Mouse (Mus musculus): ENCODE measurements around the gene 2200002J24Rik.
"Not testable (repeated sequence)": the region's sequence is repeated elsewhere in the genome, so short reads cannot be mapped to it uniquely, and the experiment has no call there.

Gene 2200002J24Rik

DNA sequence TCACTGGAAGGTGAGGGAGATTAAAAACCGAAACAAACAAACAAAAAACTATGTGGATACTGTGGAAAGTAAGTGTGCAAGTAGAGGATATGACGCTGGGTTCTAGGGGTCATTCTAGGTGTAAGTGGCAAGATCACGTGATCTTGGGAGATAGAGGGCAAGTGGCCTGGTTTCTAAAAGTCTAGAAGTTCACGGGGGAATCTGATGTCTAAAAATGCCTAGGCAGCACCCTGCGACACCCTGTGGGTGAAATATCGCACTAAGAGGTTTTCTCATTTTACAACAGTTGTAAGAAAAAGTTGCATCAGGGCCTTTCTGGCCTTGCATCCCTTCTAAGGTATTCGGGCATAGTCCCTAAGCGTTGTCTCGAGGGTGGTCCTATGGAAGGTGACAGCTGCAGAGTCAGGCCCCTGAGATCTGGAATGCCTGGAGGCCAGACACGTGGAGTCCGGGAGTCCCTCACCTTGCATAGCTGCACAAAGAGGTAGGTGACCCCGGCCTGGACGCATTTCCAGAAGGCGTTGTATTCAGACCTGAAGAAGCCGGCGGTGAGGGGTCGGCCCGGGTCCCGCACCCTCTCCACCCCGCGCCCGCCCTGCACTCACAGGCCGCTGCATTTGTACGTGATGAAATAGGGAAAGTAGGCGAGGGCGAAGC, 30.1 kb downstream of the 2200002J24Rik start:
- peak; percentile 9 for DNase-seq (ENCODE audit: low spot score)

DNA sequence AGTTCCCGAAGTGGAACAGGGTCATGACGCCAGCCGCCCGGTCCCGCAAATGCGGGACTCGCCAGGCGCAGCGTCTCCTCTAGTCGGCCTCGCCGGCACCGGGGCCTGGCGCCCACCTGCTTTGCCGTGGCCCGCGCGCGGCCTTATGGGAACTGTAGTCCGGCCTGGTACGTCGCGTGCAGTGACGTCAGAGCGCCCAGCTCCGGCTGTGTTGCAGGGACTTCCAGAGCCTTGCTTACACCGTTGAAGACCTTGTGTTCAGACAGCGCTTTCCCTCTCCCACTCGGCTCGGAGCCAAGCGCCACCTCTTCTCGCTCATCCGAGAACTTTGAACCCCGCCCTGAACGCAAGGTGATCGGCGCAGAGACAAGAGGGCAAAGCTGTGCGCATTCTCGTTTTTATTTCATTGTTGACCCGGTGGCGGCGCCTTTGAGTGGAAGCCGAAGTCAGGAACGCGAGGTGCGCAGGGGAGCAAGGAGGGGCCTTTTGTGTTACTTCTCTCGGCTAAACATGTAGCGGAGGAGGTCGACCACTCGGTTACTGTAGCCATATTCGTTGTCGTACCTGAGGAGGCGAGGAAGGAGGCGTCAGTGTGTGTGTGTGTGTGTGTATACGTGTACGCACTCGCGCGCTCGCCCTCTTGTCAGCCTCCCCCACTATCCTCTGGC, 30.8 kb downstream of the 2200002J24Rik start, which contains the start of gene Tmem147:
Tmem147 (minus strand) TSS at position 145 of the 668 bp plus-strand sequence.
- peak; percentile 95 for DNase-seq (ENCODE audit: low spot score)

DNA sequence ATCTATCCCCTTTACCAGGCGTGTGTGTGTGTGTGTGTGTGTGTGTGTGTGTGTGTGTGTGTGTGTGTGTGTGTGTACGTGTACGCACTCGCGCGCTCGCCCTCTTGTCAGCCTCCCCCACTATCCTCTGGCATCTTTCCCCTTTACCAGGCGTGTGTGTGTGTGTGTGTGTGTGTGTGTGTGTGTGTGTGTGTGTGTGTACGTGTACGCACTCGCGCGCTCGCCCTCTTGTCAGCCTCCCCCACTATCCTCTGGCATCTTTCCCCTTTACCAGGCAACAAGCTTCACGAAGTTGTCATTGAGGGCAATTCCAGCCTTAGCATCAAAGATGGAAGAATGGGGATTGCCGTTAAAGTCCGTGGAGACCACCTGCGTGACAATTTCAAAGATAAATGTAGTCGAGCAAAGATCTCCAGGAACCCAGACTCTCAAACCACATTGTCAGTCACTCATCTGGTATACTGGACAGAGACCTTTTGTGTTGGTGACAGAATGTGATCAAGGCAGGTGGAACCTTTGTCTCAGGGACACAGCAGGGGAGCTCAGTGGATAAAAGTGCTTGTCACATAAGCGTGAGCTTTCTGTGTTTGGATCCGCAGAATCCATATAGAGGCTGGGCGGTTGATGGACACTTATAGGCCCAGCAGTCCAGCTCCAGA, 31.5 kb downstream of the 2200002J24Rik start:
- not testable (repeated sequence) for DNase-seq (ENCODE audit: low spot score)

DNA sequence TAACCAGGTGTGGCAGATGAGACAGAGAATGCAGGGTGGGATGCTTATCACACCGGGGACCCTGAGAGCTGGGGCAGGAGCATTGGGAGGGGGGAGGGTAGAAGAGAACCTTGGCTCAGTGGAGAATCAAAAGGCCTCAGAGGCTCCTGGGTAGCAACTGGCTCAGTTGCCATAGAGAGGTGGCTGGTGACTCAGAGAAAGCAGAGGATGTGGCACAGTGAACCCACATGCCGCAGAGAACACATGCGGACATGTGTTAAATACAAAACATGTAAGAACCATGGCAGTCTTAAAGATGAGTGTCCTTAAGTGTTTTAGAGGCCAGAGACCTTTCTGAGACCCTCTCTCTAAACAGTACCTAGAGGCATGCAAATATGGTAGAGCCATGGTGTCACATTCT, 37.5 kb downstream of the 2200002J24Rik start:
- peak; percentile 37 for DNase-seq (ENCODE audit: low spot score)

DNA sequence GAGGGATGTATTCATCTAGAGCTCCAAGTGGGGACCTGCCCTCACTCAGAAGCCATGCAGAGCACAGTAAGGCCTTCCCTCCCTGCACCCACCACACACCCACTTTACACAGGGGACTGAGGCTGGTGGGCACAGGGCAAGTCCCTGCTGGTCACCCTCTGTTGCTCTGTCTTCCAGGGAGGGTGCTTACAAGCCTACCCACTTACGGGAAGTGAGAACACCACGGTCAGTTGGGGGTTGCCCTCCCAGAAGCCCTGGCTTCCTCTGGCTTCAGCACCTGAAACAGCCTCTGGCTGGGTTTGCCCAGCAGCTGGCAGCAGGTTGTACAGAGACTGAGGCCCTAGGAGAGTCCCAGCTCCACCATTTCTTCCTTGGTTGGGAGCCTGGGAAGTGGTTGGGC, 43.8 kb downstream of the 2200002J24Rik start:
- not testable (repeated sequence) for DNase-seq (ENCODE audit: low spot score)

DNA sequence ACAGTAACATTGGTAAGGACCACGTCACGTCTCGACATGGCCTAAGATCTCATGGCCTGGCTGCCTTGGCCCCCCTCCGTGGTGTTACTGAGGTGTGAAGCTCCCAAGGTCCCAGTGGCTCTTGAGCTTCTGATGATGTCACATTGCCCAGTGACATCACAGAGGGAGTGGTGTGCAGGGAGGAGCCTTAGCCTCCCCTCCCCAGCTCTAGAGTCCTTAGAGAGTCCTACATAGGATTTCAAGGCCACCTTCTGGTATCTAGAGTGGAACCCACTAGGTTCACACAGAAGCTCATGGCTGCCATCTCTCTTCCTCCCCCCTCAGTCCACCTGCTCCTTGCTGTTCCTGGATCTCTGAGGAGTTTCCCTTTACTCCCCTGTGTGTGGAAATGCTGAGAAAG, 44.9 kb downstream of the 2200002J24Rik start, which contains the start of gene Gapdhs:
Gapdhs (minus strand) TSS at position 65 of the 400 bp plus-strand sequence.
- not testable (repeated sequence) for DNase-seq (ENCODE audit: low spot score)

DNA sequence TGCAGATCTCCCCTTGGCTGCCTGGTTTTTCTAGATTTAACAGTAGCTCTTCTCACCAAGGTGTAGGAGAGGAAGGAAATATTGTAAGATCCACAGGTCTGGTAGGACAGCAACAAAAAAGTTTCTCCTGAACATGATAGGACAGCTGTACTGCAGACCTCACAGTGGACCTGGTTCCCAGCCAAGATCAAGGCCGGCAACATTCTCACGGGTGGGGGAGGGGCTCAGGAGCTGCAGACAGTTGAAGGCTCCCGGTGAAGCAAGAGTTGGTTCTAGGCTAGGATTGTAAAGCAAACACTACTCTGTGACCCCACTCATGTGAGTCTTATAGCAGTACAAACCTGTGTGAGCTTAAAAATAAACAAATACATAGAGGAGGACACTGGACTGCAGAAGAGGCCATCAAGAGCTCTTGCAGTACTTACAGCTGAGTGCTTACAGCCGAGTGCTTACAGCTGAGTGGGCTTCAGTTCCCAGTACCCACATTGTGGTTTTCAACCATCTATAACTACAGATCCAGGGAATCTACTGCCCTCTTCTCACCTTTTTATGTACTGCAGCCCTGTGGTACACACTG, 45.4 kb downstream of the 2200002J24Rik start:
- no peak for DNase-seq (ENCODE audit: low spot score)

DNA sequence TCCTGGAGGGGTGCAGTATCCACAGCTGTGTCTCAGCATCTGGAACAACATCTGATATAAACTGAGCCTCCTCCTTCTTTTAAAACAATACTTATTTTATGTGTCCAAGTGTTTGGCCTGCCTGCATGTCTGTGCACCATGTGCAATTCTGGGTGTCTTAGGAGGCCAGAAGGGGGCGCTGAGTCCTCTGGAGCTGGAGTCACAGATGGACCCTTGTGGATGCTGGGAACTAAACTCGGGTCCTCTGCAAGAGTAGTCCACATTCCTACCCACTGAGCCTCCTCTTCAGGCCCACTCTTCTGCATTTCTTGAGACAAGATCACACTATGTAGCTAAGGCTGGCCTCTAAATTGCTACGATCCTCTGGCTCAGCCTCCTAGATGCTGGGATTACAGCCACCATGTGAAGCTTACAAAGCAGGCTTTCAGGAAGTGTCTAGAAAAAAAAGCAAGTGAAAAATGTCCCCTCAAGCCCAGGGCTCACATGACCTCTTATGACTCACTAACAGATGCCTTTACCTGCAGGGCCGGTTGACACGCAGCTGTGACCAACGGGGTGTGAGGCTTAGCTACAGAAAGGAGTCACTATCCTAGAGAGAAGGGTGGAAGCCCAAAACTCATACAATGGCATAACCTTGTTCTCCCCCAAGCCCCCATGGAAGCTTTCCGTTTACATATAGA, 48.9 kb downstream of the 2200002J24Rik start:
- no peak for DNase-seq (ENCODE audit: low spot score)

All from T-cell, adult 2 months (primary cell).